7 mouse cellular contexts compared by ENCODE assay signal in genomic region chr7:71412079-71412478, GRCm38 (mm10).
A peak's percentile ranks its signal among the peaks of the same experiment; 100 is the strongest.
DNase-seq lines count a peak whose midpoint lies in the region; ATAC-seq and TF ChIP-seq lines count a peak whose summit lies in the region.

No protein-coding gene starts in this region.

- peak overlapping the region; percentile 44 for H3K4me2 ChIP-seq in embryonic facial prominence, embryonic 11.5 days (ENCODE audit: low read depth, low read length)
- H3K4me2 ChIP-seq in midbrain, embryonic 11.5 days = peak overlapping the region; percentile 52

- no peak overlapping the region for H3K9ac ChIP-seq in embryonic facial prominence, embryonic 11.5 days (replicated peaks; ENCODE audit: low read length)
- H3K9ac ChIP-seq in midbrain, embryonic 11.5 days (ENCODE audit: low read length) = peak overlapping the region; percentile 16; the same call in 1 of the 2 replicates

- under 1% methylated on average over 12 of the region's 12 CpGs for WGBS in bone marrow, adult 2 months
- WGBS in embryonic facial prominence, embryonic 11.5 days = 3% methylated on average over 12 of the region's 12 CpGs
- WGBS in midbrain, embryonic 11.5 days = 4% methylated on average over 12 of the region's 12 CpGs

- no peak for TF ChIP-seq POLR2A in bone marrow, adult 2 months (IDR thresholded peaks at IDR 0.05; ENCODE audit: borderline replicate concordance, control insufficient read depth, low read depth, low read length)

- peak overlapping the region; percentile 24 for H3K4me3 ChIP-seq in bone marrow, adult 2 months (replicated peaks; ENCODE audit: control insufficient read depth, low read depth, low read length)
- H3K4me3 ChIP-seq in embryonic facial prominence, embryonic 11.5 days (ENCODE audit: low read depth, low read length) = peak overlapping the region; percentile 21; the same call in 1 of the 2 replicates
- peak overlapping the region; percentile 22 for H3K4me3 ChIP-seq in midbrain, embryonic 11.5 days (ENCODE audit: low read depth, low read length)

- intact Hi-C loops in left cerebral cortex, postnatal 4 days (cut with DNase I) = loop anchor here (5.0 kb wide), 1 partner anchor 1065 kb away; no protein-coding TSS in a partner anchor

- no peak overlapping the region for H3K27ac ChIP-seq in bone marrow, adult 2 months (ENCODE audit: control insufficient read depth, insufficient read depth, low read depth, low read length, poor library complexity)
- H3K27ac ChIP-seq in embryonic facial prominence, embryonic 11.5 days (replicated peaks; ENCODE audit: low read depth, low read length) = no peak overlapping the region
- H3K27ac ChIP-seq in midbrain, embryonic 11.5 days (ENCODE audit: low read depth, low read length) = no peak overlapping the region

- H3K4me1 ChIP-seq in bone marrow, adult 2 months (ENCODE audit: control insufficient read depth, insufficient read depth, low read length) = no peaks in the 10 kb centered on the region
- no peaks in the 10 kb centered on the region for H3K4me1 ChIP-seq in embryonic facial prominence, embryonic 11.5 days (ENCODE audit: control insufficient read depth, insufficient read depth, low read length)
- H3K4me1 ChIP-seq in midbrain, embryonic 11.5 days (ENCODE audit: control insufficient read depth, insufficient read depth, low read length) = peaks cover 3% of the 10 kb centered on the region; the same call in 1 of the 2 replicates

- DNase-seq in embryonic facial prominence, embryonic 11.5 days (ENCODE audit: low spot score) = peak; percentile 90
- peak; percentile 86 to 88 for DNase-seq in heart, adult 18-20 months
- DNase-seq in kidney, adult 18-20 months = peak; percentile 84
- peak; percentile 82 for DNase-seq in left cerebral cortex, postnatal 4 days
- DNase-seq in midbrain, embryonic 11.5 days (ENCODE audit: low spot score, missing footprints) = peak; percentile 95
- peak; percentile 8 to 59 for DNase-seq in spleen, postnatal 10 days (ENCODE audit: low spot score in 2 of 2)

- H3K36me3 ChIP-seq in embryonic facial prominence, embryonic 11.5 days (replicated peaks; ENCODE audit: control insufficient read depth, insufficient read depth, low read depth, low read length) = no peaks in the 10 kb centered on the region
- no peaks in the 10 kb centered on the region for H3K36me3 ChIP-seq in midbrain, embryonic 11.5 days (ENCODE audit: control insufficient read depth, insufficient read depth, low read length)

- TF ChIP-seq CTCF in bone marrow, adult 2 months (IDR thresholded peaks at IDR 0.05; ENCODE audit: control insufficient read depth, insufficient read depth, low read length) = peak; percentile 58

- H3K27me3 ChIP-seq in embryonic facial prominence, embryonic 11.5 days (ENCODE audit: control insufficient read depth, insufficient read depth, low read length) = no peaks in the 10 kb centered on the region
- H3K27me3 ChIP-seq in midbrain, embryonic 11.5 days (ENCODE audit: control insufficient read depth, insufficient read depth, low read length) = no peaks in the 10 kb centered on the region; the same call in 1 of the 2 replicates

- ATAC-seq in embryonic facial prominence, embryonic 11.5 days (replicated peaks; ENCODE audit: insufficient number of reproducible peaks, low FRiP score, low TSS enrichment, low read depth) = peak; percentile 76
- peak; percentile 80 for ATAC-seq in midbrain, embryonic 11.5 days (ENCODE audit: low FRiP score)

- H3K9me3 ChIP-seq in embryonic facial prominence, embryonic 11.5 days (replicated peaks; ENCODE audit: control insufficient read depth, low read length) = no peaks in the 10 kb centered on the region
- no peaks in the 10 kb centered on the region for H3K9me3 ChIP-seq in midbrain, embryonic 11.5 days (ENCODE audit: control insufficient read depth, low read length)

Comparison
In these comparisons a context has a peak if more than half of its experiments do, and no peak if none do; other contexts are left out.
1. DNase-seq: peak in every context shown above with its lines; median percentile 95 in midbrain, embryonic 11.5 days; 90 in embryonic facial prominence, embryonic 11.5 days; 87 in heart, adult 18-20 months; 84 in kidney, adult 18-20 months; 82 in left cerebral cortex, postnatal 4 days; 34 in spleen, postnatal 10 days.